Mouse (Mus musculus) C3H10T1/2 (cell line): ENCODE data around the gene Isca1. TPM values are rescaled to one million over a fixed set of nuclear protein-coding genes. Genes with fewer than 3 reads are reported as not detected.

ENCODE experiments used
- polyA plus RNA-seq, 2 experiments: library from polyadenylated mRNA; unstranded; fragments of >200 nt; fragmentation: generic; extraction: Trizol; gene quantifications; one replicate each; pipeline ENCODE4 v1.2.1; 2012; ENCODE audit warnings: missing spikeins in 2 of 2

Gene Isca1
- 10 to 100 TPM; 10.1 to 52.7 TPM for polyA plus RNA-seq

DNA sequence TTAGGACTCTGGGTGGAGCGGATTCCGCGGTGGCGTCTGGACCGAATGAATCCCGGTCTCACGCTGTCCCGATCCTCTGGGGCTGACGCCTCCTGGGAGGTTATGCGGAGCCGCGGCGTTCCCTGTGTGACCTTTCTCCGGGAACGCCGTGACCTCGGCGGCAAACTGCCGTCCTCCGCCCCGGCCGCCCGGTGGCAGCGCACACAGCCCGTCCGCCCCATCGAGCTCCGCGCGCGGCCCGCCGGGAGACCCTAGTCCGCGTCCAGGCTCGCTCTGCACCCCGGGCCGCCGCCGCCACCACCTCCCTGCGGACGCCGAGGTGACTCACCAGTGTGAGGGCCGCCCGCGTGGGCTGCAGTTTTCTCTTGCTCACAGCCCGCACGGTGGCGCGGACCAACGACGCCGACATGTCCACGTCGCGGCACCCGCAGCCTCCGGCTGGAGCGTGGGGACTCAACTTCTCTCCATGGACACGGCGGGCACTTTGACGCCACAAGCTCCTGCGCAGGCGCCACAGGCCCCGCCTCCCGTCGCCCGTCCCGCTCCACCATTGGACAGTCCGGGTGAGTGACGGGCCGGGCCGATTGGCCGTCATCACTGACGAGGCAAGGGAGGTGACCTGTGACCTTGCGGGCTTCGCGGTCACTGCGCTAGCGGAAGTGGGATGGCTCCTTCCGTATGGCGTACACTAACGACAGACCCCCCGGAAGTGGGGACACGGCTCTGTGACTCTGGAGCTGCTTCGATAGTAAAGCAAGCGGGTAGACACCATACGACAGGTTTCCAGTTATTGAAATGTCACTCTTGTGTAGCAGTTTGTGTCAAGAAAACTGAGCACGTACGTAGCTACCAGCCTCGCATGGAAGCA lies at the start of gene Isca1:
Isca1 (minus strand) TSS at position 515 of the 868 bp plus-strand sequence.

DNA sequence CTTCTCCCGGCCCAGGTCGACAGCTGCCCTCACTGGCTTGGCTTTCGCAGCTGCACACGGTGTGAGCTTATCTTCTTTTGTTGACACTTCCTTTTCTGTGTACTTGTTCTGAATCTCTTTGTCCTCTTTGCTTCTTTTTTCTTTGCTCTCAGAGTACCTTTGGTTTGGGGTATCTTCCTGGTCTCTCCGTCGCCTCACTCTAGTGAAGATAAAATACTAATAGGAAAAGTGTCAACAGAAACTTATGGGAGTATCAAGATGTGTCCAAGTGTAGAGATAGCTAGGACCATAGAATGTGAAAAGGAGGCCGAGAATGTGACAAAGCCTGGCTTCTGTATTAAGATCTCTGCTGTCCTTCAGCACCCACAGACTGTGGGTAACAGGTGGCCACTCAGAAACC lies 12.5 kb upstream of the Isca1 start, which contains the start of gene Gm49354:
Gm49354 (minus strand) TSS at position 101 of the 400 bp plus-strand sequence.

DNA sequence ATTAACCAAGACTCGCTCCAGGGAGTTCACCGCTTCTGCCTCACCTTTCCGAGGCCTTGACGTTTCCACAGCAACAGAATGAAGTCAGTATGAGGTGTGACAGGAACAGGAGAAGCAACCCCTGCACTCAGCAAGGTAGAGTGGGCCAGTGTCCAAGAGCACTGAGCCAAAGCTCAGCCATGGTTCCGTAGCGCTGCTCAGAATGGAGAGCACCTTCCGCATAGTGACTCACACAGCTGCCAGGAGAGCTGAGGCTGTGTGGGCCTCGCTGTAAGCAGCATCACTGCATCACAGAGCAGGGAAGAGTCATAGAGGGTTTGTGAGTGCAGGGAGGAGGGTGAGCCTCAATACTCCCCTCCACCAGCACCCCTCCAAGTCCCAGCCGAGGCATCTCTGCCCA lies 22.9 kb downstream of the Isca1 start, which contains the start of gene 1700014D04Rik:
1700014D04Rik (minus strand) TSS at position 42 of the 400 bp plus-strand sequence.

DNA sequence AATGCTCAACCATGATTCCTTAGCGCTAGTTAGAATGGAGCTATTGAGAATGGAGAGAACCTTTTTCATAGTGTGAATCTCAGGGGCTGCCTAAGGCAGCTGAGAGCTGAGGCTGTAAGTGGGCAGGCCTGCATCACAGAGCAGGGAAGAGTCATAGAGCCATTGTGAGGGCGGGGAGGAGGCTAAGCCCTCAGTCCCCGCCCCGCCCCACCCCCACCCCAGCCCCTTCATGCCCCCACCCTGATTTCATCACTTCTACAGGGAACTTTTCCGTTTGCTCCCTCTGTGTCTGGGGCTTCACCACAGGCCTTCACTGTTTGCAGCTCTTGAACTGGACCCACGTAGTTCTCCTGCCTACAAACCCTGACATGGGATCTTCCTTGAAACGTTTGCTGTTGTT lies 38.0 kb downstream of the Isca1 start, which contains the start of gene Spata31d1d:
Spata31d1d (minus strand) TSS at position 101 of the 400 bp plus-strand sequence.

DNA sequence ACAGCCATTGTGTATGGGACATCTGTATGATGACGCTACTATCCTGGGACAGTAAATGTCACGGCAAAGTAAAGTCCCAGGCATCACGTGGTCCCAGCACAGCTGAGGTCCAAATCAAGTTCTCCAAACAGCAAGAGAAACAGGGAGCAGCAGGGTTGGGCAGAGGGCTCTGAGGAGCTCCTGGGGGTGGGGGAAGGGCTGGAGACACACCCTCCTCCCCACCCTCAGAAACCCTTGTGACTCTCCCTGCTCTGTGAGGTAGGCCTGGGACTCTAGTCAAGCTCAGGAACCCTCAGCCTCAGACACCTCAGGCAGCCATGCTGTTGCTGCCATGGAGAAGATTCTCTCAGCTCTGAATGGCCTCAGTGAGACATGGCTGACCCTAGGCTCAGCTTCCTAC lies 57.6 kb downstream of the Isca1 start, which contains the start of gene Spata31d1b:
Spata31d1b (plus strand) TSS at position 301 of the 400 bp plus-strand sequence.

DNA sequence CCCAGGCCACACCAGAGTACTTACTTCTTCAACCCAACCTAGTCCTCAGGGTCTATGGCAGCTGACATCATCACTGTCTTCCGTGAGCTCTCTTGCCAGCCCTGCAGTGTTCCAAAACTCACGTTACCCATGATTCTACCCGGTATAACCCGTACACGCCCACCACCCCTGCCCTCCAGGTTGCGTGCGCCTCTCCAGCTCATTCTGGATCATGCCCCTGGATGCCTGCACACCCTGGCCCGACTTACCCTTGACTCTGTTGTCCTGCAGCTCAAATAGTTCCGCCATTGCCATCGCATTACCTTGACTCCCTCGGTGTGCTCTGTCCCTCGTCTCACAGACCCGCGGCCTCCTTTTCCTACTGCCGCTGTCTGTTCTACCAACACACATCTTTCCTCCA lies 59.4 kb downstream of the Isca1 start, which contains the start of gene Spata31d1a:
Spata31d1a (minus strand) TSS at position 101 of the 400 bp plus-strand sequence.

Other genes starting within 250 kb of the Isca1 start
- 1 to 10 TPM; 2.6 to 8.4 TPM for gene Agtpbp1, start 184.6 kb downstream of the Isca1 start, polyA plus RNA-seq
- 10 to 100 TPM; 12.8 to 51.3 TPM for gene Naa35, start 184.6 kb downstream of the Isca1 start, polyA plus RNA-seq
- 1 to 10 TPM in 1 of 2 experiments, under 1 TPM in 1; 0.20 to 4.2 TPM for gene Golm1, start 94.0 kb downstream of the Isca1 start, polyA plus RNA-seq
- not detected for gene 4921517D22Rik, start 75.7 kb downstream of the Isca1 start, polyA plus RNA-seq
- not detected for gene Spata31d1a, start 59.5 kb downstream of the Isca1 start, polyA plus RNA-seq
- gene Spata31d1b, start 57.5 kb downstream of the Isca1 start, polyA plus RNA-seq, result under 1 TPM in 1 of 2 experiments, not detected in 1; 0.01 TPM
- not detected for gene Spata31d1d, start 38.1 kb downstream of the Isca1 start, polyA plus RNA-seq
- gene 1700014D04Rik, start 23.1 kb downstream of the Isca1 start, polyA plus RNA-seq, result not detected
- gene Gm49354, start 12.4 kb upstream of the Isca1 start, polyA plus RNA-seq, result not detected
- gene Tut7, start 53.3 kb upstream of the Isca1 start, polyA plus RNA-seq, result 10 to 100 TPM in 1 of 2 experiments, 1 to 10 TPM in 1; 1.1 to 20.1 TPM